Mouse (Mus musculus) E14TG2a.4 (cell line): ENCODE measurements around the gene Trim39.

ENCODE experiments used
- CTCF ChIP-seq: conservative IDR thresholded peaks from 2 replicates; pipeline ENCODE4 v1.5.1; 2014; ENCODE audit warnings: low read length
- POU5F1 ChIP-seq: IDR thresholded peaks from 2 replicates; pipeline ENCODE4 v1.6.1; 2014; ENCODE audit warnings: low read length, borderline replicate concordance

DNA sequence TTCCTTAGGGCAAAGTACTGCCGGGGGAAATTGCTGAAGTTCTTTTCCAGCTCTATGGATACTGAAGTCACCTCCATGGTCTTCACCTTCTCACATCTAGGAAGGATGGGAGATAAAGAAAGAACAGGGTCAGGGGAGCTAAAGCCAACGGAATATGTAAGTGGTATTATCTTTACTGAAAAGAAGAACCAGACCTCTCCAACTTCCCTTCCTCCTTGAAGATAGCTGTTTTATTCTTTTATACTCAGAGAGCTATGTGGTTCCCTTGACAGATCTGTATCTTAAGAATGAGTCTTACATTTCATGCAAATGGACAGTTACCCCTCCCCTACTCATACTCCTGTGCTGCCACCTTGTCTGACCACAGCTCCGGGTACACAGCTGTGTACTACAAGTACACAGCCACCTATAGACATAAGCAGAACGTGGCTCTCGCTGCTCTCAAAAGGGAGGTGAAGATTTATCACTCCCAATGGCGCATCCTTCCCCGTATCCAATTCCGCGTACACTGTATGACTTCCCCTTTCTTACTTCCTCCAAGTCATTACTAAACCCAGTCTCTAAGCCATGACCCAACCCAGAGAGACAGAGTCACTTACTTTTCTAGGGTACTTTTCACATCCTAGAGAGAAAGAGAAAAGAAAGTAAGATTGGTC, 10.4 kb downstream of the Trim39 start:
- TF ChIP-seq CTCF (no peak), POU5F1 (no peak)
